Mouse (Mus musculus): ENCODE measurements around the gene Atg4d. TPM values are rescaled to one million over a fixed set of nuclear protein-coding genes. Genes with fewer than 3 reads are reported as not detected.
A peak's percentile ranks its signal among the peaks of the same experiment; 100 is the strongest.

Gene Atg4d
- polyA plus RNA-seq, 1 experiment from 2014 or later: 33.3 TPM

GRCm38 (mm10) chr9:21231551-21231950, 33.5 kb upstream of the Atg4d start:
- Histone ChIP-seq H3K27ac (no peak overlapping the region), H3K4me1 (peaks cover 10% of the 10 kb centered on the region), H3K9ac (no peak overlapping the region), H3K27me3 (no peaks in the 10 kb centered on the region), H3K4me3 (no peak overlapping the region), H3K4me2 (no peak overlapping the region), H3K36me3 (peaks cover 69% of the 10 kb centered on the region), H3K9me3 (no peaks in the 10 kb centered on the region)
- 51% methylated on average over 23 of the region's 23 CpGs for WGBS
- no peak for ATAC-seq (ENCODE audit: insufficient number of reproducible peaks, insufficient read depth, low FRiP score, low TSS enrichment, low read depth)

GRCm38 (mm10) chr9:21232867-21233266, 32.2 kb upstream of the Atg4d start:
- H3K27me3 ChIP-seq: no peaks in the 10 kb centered on the region

GRCm38 (mm10) chr9:21233366-21233765, 31.7 kb upstream of the Atg4d start:
- Histone ChIP-seq H3K36me3 (peaks cover 74% of the 10 kb centered on the region), H3K27me3 (no peaks in the 10 kb centered on the region), H3K9me3 (no peaks in the 10 kb centered on the region), H3K4me2 (no peak overlapping the region), H3K9ac (no peak overlapping the region), H3K27ac (no peak overlapping the region), H3K4me3 (no peak overlapping the region), H3K4me1 (peaks cover 16% of the 10 kb centered on the region)
- ATAC-seq (ENCODE audit: insufficient number of reproducible peaks, insufficient read depth, low FRiP score, low TSS enrichment, low read depth): no peak
- WGBS: 91% methylated on average over 29 of the region's 29 CpGs

More at GRCm38 (mm10) chr9:21232867-21233266, 32.2 kb upstream of the Atg4d start:
- Histone ChIP-seq H3K36me3 (peaks cover 74% of the 10 kb centered on the region), H3K27ac (no peak overlapping the region), H3K4me3 (no peak overlapping the region), H3K4me2 (no peak overlapping the region), H3K9ac (no peak overlapping the region), H3K9me3 (no peaks in the 10 kb centered on the region), H3K4me1 (peaks cover 15% of the 10 kb centered on the region)
- ATAC-seq (ENCODE audit: insufficient number of reproducible peaks, insufficient read depth, low FRiP score, low TSS enrichment, low read depth): no peak
- WGBS: 89% methylated on average over 5 of the region's 5 CpGs

- H3K27ac ChIP-seq: no peak overlapping the region
- 81% methylated on average over 28 of the region's 28 CpGs for WGBS
- peaks cover 72% of the 10 kb centered on the region for H3K36me3 ChIP-seq
- H3K4me1 ChIP-seq: peaks cover 16% of the 10 kb centered on the region
- no peak overlapping the region for H3K9ac ChIP-seq
- H3K4me2 ChIP-seq: no peak overlapping the region
- ATAC-seq (ENCODE audit: insufficient number of reproducible peaks, insufficient read depth, low FRiP score, low TSS enrichment, low read depth): no peak
- H3K9me3 ChIP-seq: no peaks in the 10 kb centered on the region
- no peaks in the 10 kb centered on the region for H3K27me3 ChIP-seq
- H3K4me3 ChIP-seq: no peak overlapping the region
Observed at GRCm38 (mm10) chr9:21233805-21234204, 31.3 kb upstream of the Atg4d start.

- H3K4me3 ChIP-seq: no peak overlapping the region
- H3K9me3 ChIP-seq: no peaks in the 10 kb centered on the region
- no peak overlapping the region for H3K27ac ChIP-seq
- no peak overlapping the region for H3K4me2 ChIP-seq
- H3K36me3 ChIP-seq: peaks cover 57% of the 10 kb centered on the region
- no peak overlapping the region for H3K9ac ChIP-seq
- H3K27me3 ChIP-seq: 0 out of 2 replicates have a peak, but pooled peaks cover 3% of the 10 kb centered on the region
- ATAC-seq (ENCODE audit: insufficient number of reproducible peaks, insufficient read depth, low FRiP score, low TSS enrichment, low read depth): no peak
- H3K4me1 ChIP-seq: peaks cover 23% of the 10 kb centered on the region
- 87% methylated on average over 4 of the region's 4 CpGs for WGBS
Observed at GRCm38 (mm10) chr9:21235341-21235740, 29.8 kb upstream of the Atg4d start.

- peak overlapping the region; percentile 78 for H3K4me2 ChIP-seq
- ATAC-seq (ENCODE audit: insufficient number of reproducible peaks, insufficient read depth, low FRiP score, low TSS enrichment, low read depth): no peak
- peak overlapping the region; percentile 93 for H3K4me3 ChIP-seq
- peaks cover 9% of the 10 kb centered on the region for H3K27me3 ChIP-seq
- 83% methylated on average over 25 of the region's 25 CpGs for WGBS
- peaks cover 27% of the 10 kb centered on the region for H3K4me1 ChIP-seq
- peaks cover 42% of the 10 kb centered on the region for H3K36me3 ChIP-seq
- H3K9ac ChIP-seq: peak overlapping the region; percentile 99
- 0 out of 2 replicates have a peak overlapping the region, but pooled peaks have one; percentile 91 for H3K27ac ChIP-seq
- H3K9me3 ChIP-seq: no peaks in the 10 kb centered on the region
Observed at GRCm38 (mm10) chr9:21236991-21237367, 28.1 kb upstream of the Atg4d start.

- peaks cover 14% of the 10 kb centered on the region for H3K27me3 ChIP-seq
- no peaks in the 10 kb centered on the region for H3K9me3 ChIP-seq
- WGBS: 15% methylated on average over 19 of the region's 19 CpGs
- peak overlapping the region; percentile 99 for H3K9ac ChIP-seq
- H3K4me1 ChIP-seq: peaks cover 27% of the 10 kb centered on the region
- peak overlapping the region; percentile 78 for H3K4me2 ChIP-seq
- H3K36me3 ChIP-seq: peaks cover 40% of the 10 kb centered on the region
- H3K27ac ChIP-seq: peak overlapping the region; percentile 91
- H3K4me3 ChIP-seq: peak overlapping the region; percentile 93
- ATAC-seq (ENCODE audit: insufficient number of reproducible peaks, insufficient read depth, low FRiP score, low TSS enrichment, low read depth): 0 out of 2 replicates have a peak, but pooled peaks have one; percentile 20
Observed at GRCm38 (mm10) chr9:21237368-21238003, 27.6 kb upstream of the Atg4d start.

GRCm38 (mm10) chr9:21238004-21238732, 26.9 kb upstream of the Atg4d start:
- Histone ChIP-seq H3K27me3 (peaks cover 21% of the 10 kb centered on the region), H3K27ac (peak overlapping the region; percentile 91), H3K9ac (peak overlapping the region; percentile 99), H3K36me3 (peaks cover 34% of the 10 kb centered on the region), H3K4me2 (peak overlapping the region; percentile 78), H3K4me3 (peak overlapping the region; percentile 93), H3K9me3 (no peaks in the 10 kb centered on the region), H3K4me1 (peaks cover 27% of the 10 kb centered on the region)
- no peak for ATAC-seq (ENCODE audit: insufficient number of reproducible peaks, insufficient read depth, low FRiP score, low TSS enrichment, low read depth)
- under 1% methylated on average over 31 of the region's 31 CpGs for WGBS

GRCm38 (mm10) chr9:21238733-21239464, 26.2 kb upstream of the Atg4d start, which contains the start of gene Keap1:
Keap1 (minus strand) TSS chr9:21239361.
- peaks cover 30% of the 10 kb centered on the region for H3K4me1 ChIP-seq
- H3K4me2 ChIP-seq: peak within 1 kb of the TSS; percentile 78
- H3K36me3 ChIP-seq: peaks cover 26% of the 10 kb centered on the region
- under 1% methylated on average over 71 of the region's 90 CpGs for WGBS
- H3K4me3 ChIP-seq: peak within 1 kb of the TSS; percentile 93
- H3K9me3 ChIP-seq: no peaks in the 10 kb centered on the region
- ATAC-seq (ENCODE audit: insufficient number of reproducible peaks, insufficient read depth, low FRiP score, low TSS enrichment, low read depth): peak; percentile 85
- peaks cover 28% of the 10 kb centered on the region for H3K27me3 ChIP-seq
- H3K27ac ChIP-seq: peak within 1 kb of the TSS; percentile 91
- H3K9ac ChIP-seq: peak within 1 kb of the TSS; percentile 99

- H3K27me3 ChIP-seq: peaks cover 34% of the 10 kb centered on the region
- peaks cover 21% of the 10 kb centered on the region for H3K36me3 ChIP-seq
- H3K4me2 ChIP-seq: peak overlapping the region; percentile 78
- no peaks in the 10 kb centered on the region for H3K9me3 ChIP-seq
- peaks cover 35% of the 10 kb centered on the region for H3K4me1 ChIP-seq
- peak overlapping the region; percentile 93 for H3K4me3 ChIP-seq
- H3K9ac ChIP-seq: peak overlapping the region; percentile 99
- no peak for ATAC-seq (ENCODE audit: insufficient number of reproducible peaks, insufficient read depth, low FRiP score, low TSS enrichment, low read depth)
- 42% methylated on average over 4 of the region's 4 CpGs for WGBS
- H3K27ac ChIP-seq: 0 out of 2 replicates have a peak overlapping the region, but pooled peaks have one; percentile 91
Observed at GRCm38 (mm10) chr9:21239465-21239848, 25.6 kb upstream of the Atg4d start.

- H3K36me3 ChIP-seq: peaks cover 5% of the 10 kb centered on the region; the same call in 1 of the 2 replicates
- no peaks in the 10 kb centered on the region for H3K9me3 ChIP-seq
- no peak overlapping the region for H3K4me2 ChIP-seq
- no peak overlapping the region for H3K27ac ChIP-seq
- no peak for ATAC-seq (ENCODE audit: insufficient number of reproducible peaks, insufficient read depth, low FRiP score, low TSS enrichment, low read depth)
- WGBS: 4% methylated on average over 11 of the region's 11 CpGs
- H3K4me3 ChIP-seq: 0 out of 2 replicates have a peak overlapping the region, but pooled peaks have one; percentile 0
- no peak overlapping the region for H3K9ac ChIP-seq
- peaks cover 45% of the 10 kb centered on the region for H3K4me1 ChIP-seq
- peaks cover 53% of the 10 kb centered on the region for H3K27me3 ChIP-seq
Observed at GRCm38 (mm10) chr9:21241343-21241742, 23.8 kb upstream of the Atg4d start.
